Mouse (Mus musculus): ENCODE results near the gene Pifo. TPM values are rescaled to one million over a fixed set of nuclear protein-coding genes. Genes with fewer than 3 reads are reported as not detected.

Pifo gene
- 3.8 and 6.8 TPM in 2 replicates for polyA plus RNA-seq (2015; fragmentation: Nextera tagmentation; extraction: Ambion mirVana)

GRCm38 (mm10) chr3:106014546-106014945, at the start of gene Pifo:
Pifo (minus strand) TSS chr3:106014646.

GRCm38 (mm10) chr3:106032781-106033180, 18.3 kb upstream of the Pifo start, which contains the start of gene Chil5:
Chil5 (minus strand) TSS chr3:106032814.

GRCm38 (mm10) chr3:105973411-105973810, 41.0 kb downstream of the Pifo start, which contains the start of gene Ovgp1:
Ovgp1 (plus strand) TSS chr3:105973711.

DNA sequence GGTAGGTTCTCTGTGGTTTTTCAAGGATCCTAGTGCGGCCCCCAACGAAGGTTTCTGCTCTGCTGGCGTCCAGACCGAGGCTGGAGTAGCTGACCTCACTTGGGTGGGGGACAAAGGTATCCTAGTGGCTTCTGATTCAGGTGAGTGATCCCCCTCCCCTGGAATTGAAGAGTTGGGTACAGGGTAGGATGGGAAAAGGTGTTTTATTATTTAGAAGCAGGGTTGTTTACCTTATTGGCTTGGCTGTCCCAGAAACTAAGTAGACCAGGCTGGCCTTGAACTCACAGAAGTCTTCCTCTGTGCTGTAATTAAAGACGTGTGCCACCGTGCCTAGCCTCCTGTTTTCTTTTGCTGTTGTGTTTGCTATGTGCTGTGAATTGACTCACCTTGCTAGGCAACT, 54.4 kb downstream of the Pifo start, which contains the start of gene Atp5f1:
Atp5f1 (minus strand) TSS at position 101 of the 400 bp plus-strand sequence.

DNA sequence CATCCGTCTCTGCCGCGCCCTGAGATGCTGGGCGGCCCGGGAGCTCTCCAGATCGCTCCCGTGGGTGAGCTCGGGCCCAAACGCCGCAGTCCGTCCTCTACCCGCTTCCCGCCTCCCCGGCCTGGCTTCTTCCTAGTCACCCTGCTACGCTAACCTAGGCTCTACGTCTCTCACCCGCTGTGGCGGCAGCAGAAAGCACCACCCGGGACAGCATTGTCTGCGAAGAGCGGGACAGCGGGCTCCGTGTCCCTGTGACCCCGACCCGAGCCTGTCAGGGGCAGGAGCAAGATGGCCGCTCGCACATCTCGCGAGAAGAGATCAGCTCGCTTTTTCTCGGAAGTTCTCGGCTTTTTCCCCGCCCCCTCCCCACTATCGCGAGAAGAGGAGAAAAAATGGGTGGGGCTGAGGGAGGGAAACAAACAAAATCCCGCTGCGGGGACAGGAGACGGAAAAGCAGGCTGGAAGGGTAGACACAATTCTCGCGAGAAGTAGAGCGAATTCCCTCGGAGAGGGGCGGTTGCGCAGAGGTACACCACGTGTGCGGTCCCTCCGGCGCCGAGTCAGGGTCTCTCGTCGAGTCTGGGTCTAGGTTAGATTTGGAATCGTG, 55.4 kb downstream of the Pifo start, which contains the start of gene Wdr77:
Wdr77 (plus strand) TSS at position 396 of the 607 bp plus-strand sequence.

Other genes with a start within 250 kb of the Pifo start
- 79.9 and 94.7 TPM in 2 replicates for gene Rap1a, start 213.3 kb downstream of the Pifo start, polyA plus RNA-seq (2015; fragmentation: Nextera tagmentation; extraction: Ambion mirVana)
- gene Adora3, start 143.8 kb downstream of the Pifo start, polyA plus RNA-seq (2015; fragmentation: Nextera tagmentation; extraction: Ambion mirVana) = 0.44 and 0.69 TPM in 2 replicates
- not detected in 2 replicates for gene Tmigd3, start 143.7 kb downstream of the Pifo start, polyA plus RNA-seq (2015; fragmentation: Nextera tagmentation; extraction: Ambion mirVana)
- 0.18 and 0.71 TPM in 2 replicates for gene I830077J02Rik, start 82.0 kb downstream of the Pifo start, polyA plus RNA-seq (2015; fragmentation: Nextera tagmentation; extraction: Ambion mirVana)
- 79.9 and 92.7 TPM in 2 replicates for gene Wdr77, start 55.3 kb downstream of the Pifo start, polyA plus RNA-seq (2015; fragmentation: Nextera tagmentation; extraction: Ambion mirVana)
- 615 and 658 TPM in 2 replicates for gene Atp5f1, start 54.5 kb downstream of the Pifo start, polyA plus RNA-seq (2015; fragmentation: Nextera tagmentation; extraction: Ambion mirVana)
- gene Ovgp1, start 40.9 kb downstream of the Pifo start, polyA plus RNA-seq (2015; fragmentation: Nextera tagmentation; extraction: Ambion mirVana) = 4.6 and 5.0 TPM in 2 replicates
- 0.36 TPM in 1 of 2 replicates, not detected in the other for gene Chil5, start 18.2 kb upstream of the Pifo start, polyA plus RNA-seq (2015; fragmentation: Nextera tagmentation; extraction: Ambion mirVana)
- gene Chia1, start 98.6 kb upstream of the Pifo start, polyA plus RNA-seq (2015; fragmentation: Nextera tagmentation; extraction: Ambion mirVana) = 1.4 and 1.7 TPM in 2 replicates
- gene Chil3, start 152.9 kb upstream of the Pifo start, polyA plus RNA-seq (2015; fragmentation: Nextera tagmentation; extraction: Ambion mirVana) = 0.13 TPM in 1 of 2 replicates, not detected in the other
- not detected in 2 replicates for gene Chil4, start 204.9 kb upstream of the Pifo start, polyA plus RNA-seq (2015; fragmentation: Nextera tagmentation; extraction: Ambion mirVana)